Mouse (Mus musculus) liver, embryonic 12.5 days (tissue): ENCODE measurements at regions not wholly inside any gene's neighbourhood (a gene's known extent, or its start where the extent isn't known, plus 50 kb on each side); places are given as distances from the start of the nearest gene placed in this dataset.
A peak's percentile ranks its signal among the peaks of the same experiment; 100 is the strongest.

Source experiments
- ATAC-seq: fragments of 200-750 bp; cut with Nextera tagmentation; 2 replicates; pipeline ENCODE4 v1.8.0; 2017; ENCODE audit warnings: moderate number of reproducible peaks, mild to moderate bottlenecking, moderate library complexity
- H3K27ac ChIP-seq: fragments of 300-500 bp; sonication (generic); 2 replicates; pipeline ENCODE4 v1.5.1; 2016; ENCODE audit warnings: mild to moderate bottlenecking
- H3K27me3 ChIP-seq: fragments of 300-500 bp; sonication (generic); replicated peaks from 2 replicates; pipeline ENCODE4 v1.6.1; 2016; ENCODE audit warnings: mild to moderate bottlenecking, moderate library complexity
- H3K36me3 ChIP-seq: fragments of 300-500 bp; sonication (generic); 2 replicates; pipeline ENCODE4 v1.6.1; 2016; ENCODE audit warnings: mild to moderate bottlenecking, moderate library complexity
- H3K4me1 ChIP-seq: fragments of 300-500 bp; sonication (generic); 2 replicates; pipeline ENCODE4 v1.6.1; 2016
- H3K4me2 ChIP-seq: fragments of 300-500 bp; sonication (generic); 2 replicates; pipeline ENCODE4 v1.6.1; 2016; ENCODE audit warnings: mild to moderate bottlenecking, moderate library complexity
- H3K4me3 ChIP-seq: fragments of 300-500 bp; sonication (generic); 2 replicates; pipeline ENCODE4 v1.5.1; 2016; ENCODE audit warnings: mild to moderate bottlenecking, moderate library complexity
- H3K9ac ChIP-seq: fragments of 300-500 bp; sonication (generic); 2 replicates; pipeline ENCODE4 v1.6.1; 2016; ENCODE audit warnings: mild to moderate bottlenecking, moderate library complexity
- H3K9me3 ChIP-seq: fragments of 300-500 bp; sonication (generic); replicated peaks from 2 replicates; pipeline ENCODE4 v1.6.1; 2016; ENCODE audit warnings: mild to moderate bottlenecking, moderate library complexity
- WGBS: fragments of 180-500 bp; shearing (Covaris S2); methylation state at CpG from one replicate; pipeline ENCODE4 v1.1.7; 2016; ENCODE audit not compliant: insufficient replicate concordance; 5-methylcytosine and 5-hydroxymethylcytosine counted together

DNA sequence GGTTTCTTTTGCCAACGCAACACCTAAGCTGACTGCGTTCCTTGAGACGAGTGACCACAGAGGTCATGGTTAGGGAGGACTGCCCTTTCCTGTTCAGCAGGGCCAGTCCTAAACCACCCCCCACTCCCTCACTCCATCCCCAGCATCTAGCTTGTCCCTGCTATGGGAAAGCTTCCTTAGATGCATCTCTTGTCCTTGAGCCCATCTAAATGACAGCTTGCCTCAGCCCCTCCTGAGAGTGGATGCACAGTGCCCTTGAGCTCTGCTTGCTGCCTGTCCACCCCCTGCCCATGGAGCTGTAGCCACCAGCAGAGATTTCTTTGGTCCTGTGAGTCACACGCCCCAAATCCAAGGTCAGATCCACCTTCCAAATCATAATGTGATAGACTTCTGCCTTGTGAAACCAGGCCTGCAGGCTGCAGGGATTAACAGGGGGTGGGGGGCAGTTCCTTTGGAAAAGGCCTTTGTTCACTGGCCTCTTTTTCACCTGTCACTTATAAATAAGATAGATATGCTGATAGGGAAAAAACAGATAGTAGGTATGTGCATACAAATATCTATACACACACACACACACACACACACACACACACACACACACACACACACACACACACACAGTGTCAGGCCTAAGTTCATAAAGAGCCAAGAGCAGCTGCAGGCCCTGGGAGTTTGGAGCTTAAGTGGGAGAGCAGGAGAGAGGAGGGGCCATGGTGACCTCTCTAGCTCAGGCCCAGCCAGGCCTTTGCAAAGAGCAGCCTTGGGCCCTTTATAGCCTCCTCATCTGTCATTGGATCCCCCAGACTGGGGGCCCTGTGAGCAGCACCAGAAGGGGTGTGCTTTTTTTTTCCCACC lies 56.4 kb upstream of the Adra2c start:
- no peak overlapping the region for H3K4me3 ChIP-seq
- no peaks in the 10 kb centered on the region for H3K4me1 ChIP-seq
- H3K9me3 ChIP-seq, result 0 out of 2 replicates have a peak, but pooled peaks cover 3% of the 10 kb centered on the region
- H3K36me3 ChIP-seq, result no peaks in the 10 kb centered on the region
- H3K27ac ChIP-seq, result no peak overlapping the region
- H3K4me2 ChIP-seq, result no peak overlapping the region
- no peak overlapping the region for H3K9ac ChIP-seq
- WGBS, result 58% methylated on average over 4 of the region's 4 CpGs
- H3K27me3 ChIP-seq, result peaks cover 7% of the 10 kb centered on the region; the same call in 1 of the 2 replicates
- no peak for ATAC-seq

DNA sequence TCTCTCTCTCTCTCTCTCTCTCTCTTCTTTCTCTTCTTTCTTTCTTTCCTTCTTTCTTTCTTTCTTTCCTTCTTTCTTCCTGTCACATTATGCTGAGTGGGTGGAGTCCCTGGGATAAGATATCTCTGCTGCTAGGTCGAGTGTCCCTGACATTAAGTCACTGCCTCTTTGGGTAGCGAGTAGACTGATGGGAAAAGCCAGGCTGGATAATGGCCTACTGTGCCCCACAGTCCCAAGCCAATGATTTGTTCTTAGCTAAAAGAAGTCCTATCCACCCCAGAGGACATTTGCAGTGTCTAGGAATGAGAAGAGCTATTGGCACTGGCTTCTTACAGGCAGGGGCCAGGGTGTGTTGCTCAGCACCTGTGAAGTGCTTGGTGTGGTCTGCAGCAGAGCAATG lies 61.8 kb upstream of the Adra2c start:
- no peak overlapping the region for H3K9ac ChIP-seq
- 28% methylated on average over 2 of the region's 2 CpGs for WGBS
- no peak overlapping the region for H3K4me3 ChIP-seq
- no peak overlapping the region for H3K27ac ChIP-seq
- ATAC-seq, result no peak
- no peaks in the 10 kb centered on the region; the same call in 1 of the 2 replicates for H3K4me1 ChIP-seq
- no peak overlapping the region for H3K4me2 ChIP-seq
- H3K9me3 ChIP-seq, result no peaks in the 10 kb centered on the region
- H3K27me3 ChIP-seq, result peaks cover 19% of the 10 kb centered on the region
- H3K36me3 ChIP-seq, result no peaks in the 10 kb centered on the region

DNA sequence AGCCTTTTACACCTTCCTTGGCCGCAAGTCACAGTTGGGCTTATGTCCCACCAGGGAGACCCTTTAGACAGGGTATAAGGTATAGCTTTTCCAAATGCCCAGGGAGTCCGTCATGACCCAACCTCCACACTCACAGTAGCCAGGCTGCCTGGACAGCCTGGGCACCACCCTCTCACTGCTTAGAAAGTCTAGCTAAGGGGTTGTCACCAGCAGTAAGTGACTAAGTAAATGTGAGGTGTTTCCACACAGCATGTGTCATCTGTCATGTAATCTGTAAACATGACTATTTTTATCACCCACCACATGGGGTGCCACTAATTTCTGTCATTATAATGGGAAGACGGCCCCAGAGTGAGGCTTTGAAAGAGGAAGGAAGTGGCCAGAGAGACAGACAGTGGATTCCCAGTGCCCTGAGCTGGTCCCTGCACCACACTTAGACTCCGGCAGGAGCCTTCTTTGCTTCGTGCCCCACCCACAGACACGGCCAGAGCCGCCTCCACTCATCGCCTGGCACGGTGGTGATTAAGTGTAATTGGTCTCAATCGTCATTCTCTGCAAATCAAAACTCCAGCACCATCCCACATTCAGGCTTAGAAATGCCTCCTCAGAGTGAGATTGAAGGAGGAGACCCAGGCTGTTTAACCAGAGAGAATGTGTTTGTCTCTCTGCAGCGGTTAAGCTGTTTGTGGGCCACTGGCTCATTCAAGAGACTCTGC lies 62.5 kb upstream of the Adra2c start:
- Histone ChIP-seq H3K27me3 (peaks cover 19% of the 10 kb centered on the region), H3K36me3 (no peaks in the 10 kb centered on the region), H3K4me3 (no peak overlapping the region), H3K4me1 (no peaks in the 10 kb centered on the region; the same call in 1 of the 2 replicates), H3K27ac (no peak overlapping the region), H3K4me2 (no peak overlapping the region), H3K9me3 (no peaks in the 10 kb centered on the region), H3K9ac (no peak overlapping the region)
- 34% methylated on average over 11 of the region's 11 CpGs for WGBS
- ATAC-seq, result no peak

DNA sequence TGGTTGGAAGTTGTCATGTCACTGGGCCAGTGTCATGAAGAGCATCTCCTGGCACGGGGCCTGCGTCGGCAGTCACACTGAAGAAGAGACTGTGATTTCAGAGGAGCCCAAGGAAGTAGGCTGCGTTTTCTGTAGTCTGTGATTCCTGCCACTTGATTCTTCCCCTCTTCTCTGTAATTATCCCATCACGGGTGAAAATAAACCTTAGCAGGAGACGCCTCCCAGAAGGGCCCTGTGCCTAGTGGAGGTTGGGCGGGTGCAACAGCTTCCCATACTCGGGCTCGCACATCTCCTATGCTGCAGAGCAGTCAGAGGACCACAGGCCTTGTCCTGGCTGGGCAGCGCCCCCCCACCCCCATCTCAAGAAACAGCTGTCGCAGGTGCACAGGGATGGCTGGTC lies 63.1 kb upstream of the Adra2c start:
- H3K4me1 ChIP-seq, result no peaks in the 10 kb centered on the region; the same call in 1 of the 2 replicates
- peaks cover 19% of the 10 kb centered on the region for H3K27me3 ChIP-seq
- H3K9ac ChIP-seq, result no peak overlapping the region
- H3K4me2 ChIP-seq, result no peak overlapping the region
- no peak for ATAC-seq
- H3K4me3 ChIP-seq, result no peak overlapping the region
- no peak overlapping the region for H3K27ac ChIP-seq
- no peaks in the 10 kb centered on the region for H3K9me3 ChIP-seq
- 75% methylated on average over 11 of the region's 11 CpGs for WGBS
- no peaks in the 10 kb centered on the region for H3K36me3 ChIP-seq

DNA sequence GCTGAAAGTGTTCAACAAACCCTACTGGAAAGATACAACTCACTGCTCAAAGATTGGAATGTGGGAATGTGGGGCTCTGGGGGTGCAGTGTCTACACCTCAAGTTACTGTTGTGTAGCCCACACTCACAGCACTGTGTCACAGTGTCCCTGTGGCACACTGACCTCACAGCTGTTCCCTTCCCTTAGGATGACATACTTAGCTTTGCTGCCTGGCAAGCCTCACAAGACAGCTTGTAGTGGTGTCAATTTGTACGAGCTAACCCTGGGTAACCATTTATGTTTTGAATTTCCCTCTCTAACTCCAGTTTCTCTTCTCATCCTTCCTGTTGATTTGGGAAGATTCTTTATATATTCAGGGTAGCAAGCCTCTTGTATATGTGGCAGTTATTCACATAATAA lies 68.8 kb upstream of the Adra2c start:
- Histone ChIP-seq H3K4me1 (no peaks in the 10 kb centered on the region), H3K36me3 (no peaks in the 10 kb centered on the region), H3K4me3 (no peak overlapping the region), H3K4me2 (no peak overlapping the region), H3K27me3 (peaks cover under 1% of the 10 kb centered on the region), H3K9ac (no peak overlapping the region), H3K9me3 (no peaks in the 10 kb centered on the region), H3K27ac (no peak overlapping the region)
- 81% methylated on average over 1 of the region's 1 CpGs for WGBS
- no peak for ATAC-seq

GRCm38 (mm10) chr5:35204049-35204448 lies 74.1 kb upstream of the Adra2c start:
- no peaks in the 10 kb centered on the region for H3K36me3 ChIP-seq
- 75% methylated on average over 6 of the region's 6 CpGs for WGBS
- H3K9ac ChIP-seq, result no peak overlapping the region
- no peaks in the 10 kb centered on the region for H3K4me1 ChIP-seq
- no peak for ATAC-seq
- H3K4me3 ChIP-seq, result no peak overlapping the region
- no peaks in the 10 kb centered on the region for H3K9me3 ChIP-seq
- no peak overlapping the region for H3K27ac ChIP-seq
- no peak overlapping the region for H3K4me2 ChIP-seq
- H3K27me3 ChIP-seq, result peaks cover 9% of the 10 kb centered on the region

GRCm38 (mm10) chr5:35198468-35198867 lies 79.7 kb upstream of the Adra2c start:
- Histone ChIP-seq H3K4me3 (no peak overlapping the region), H3K27ac (no peak overlapping the region), H3K36me3 (no peaks in the 10 kb centered on the region), H3K9me3 (no peaks in the 10 kb centered on the region), H3K4me2 (no peak overlapping the region), H3K9ac (no peak overlapping the region), H3K4me1 (no peaks in the 10 kb centered on the region), H3K27me3 (peaks cover 12% of the 10 kb centered on the region; the same call in 1 of the 2 replicates)
- WGBS, result 60% methylated on average over 5 of the region's 5 CpGs
- ATAC-seq, result no peak

DNA sequence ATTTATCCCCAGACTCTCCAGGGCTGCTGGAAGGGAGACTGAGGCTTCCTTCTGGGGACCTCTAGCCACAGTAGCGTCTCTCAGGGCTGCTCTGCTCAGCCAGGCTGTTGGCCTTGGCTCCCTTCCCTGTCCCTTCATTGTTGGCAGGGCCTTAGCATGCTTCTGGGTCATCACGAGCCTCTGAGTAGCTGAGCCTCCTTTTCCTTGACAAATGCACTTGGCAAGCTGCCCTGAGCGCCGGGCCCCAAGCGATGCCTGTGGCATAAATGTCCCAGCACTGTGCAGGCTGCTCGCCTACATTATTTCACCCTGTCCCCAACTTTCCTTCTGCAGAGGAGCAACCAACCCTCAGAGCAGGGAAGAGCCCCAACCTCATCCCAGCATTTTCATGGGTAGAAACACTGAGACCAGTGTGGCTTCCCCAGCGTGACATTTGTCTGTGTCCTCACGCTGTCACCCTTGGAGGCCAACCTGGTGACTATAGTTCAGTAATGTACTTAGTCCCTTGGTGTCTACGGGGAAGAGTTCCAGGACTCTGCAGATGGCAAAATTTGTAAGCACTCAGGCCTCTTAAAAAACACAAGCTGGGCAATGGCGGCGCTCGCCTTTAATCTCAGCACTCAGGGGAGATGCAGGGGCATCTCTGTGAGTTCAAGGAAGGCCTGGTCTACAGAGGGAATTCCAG lies 83.7 kb upstream of the Lrpap1 start:
- Histone ChIP-seq H3K4me1 (no peaks in the 10 kb centered on the region), H3K27ac (no peak overlapping the region), H3K9ac (no peak overlapping the region), H3K4me3 (no peak overlapping the region), H3K4me2 (no peak overlapping the region), H3K27me3 (peaks cover 49% of the 10 kb centered on the region), H3K9me3 (no peaks in the 10 kb centered on the region), H3K36me3 (no peaks in the 10 kb centered on the region)
- no peak for ATAC-seq
- WGBS, result 64% methylated on average over 12 of the region's 12 CpGs

DNA sequence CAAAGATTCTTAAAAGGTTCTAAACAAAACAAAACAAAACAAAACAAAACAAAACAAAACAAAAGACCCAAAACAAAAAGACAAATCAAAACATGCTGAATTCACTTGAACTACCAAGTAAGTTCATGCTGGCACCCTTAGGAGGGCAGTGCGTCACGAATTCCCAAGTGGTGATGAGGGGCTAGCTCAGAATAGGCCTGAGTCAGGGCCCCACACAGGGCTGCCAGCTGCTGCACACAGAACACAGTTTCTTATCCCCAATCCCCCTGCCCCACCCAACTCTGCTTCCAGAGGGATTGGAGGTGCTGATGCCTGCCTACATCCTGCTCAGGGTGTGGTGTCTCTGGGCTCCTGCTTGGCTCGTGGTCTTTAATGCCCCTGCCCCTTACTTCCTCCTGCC lies 80.3 kb upstream of the Lrpap1 start:
- Histone ChIP-seq H3K27ac (no peak overlapping the region), H3K4me2 (no peak overlapping the region), H3K4me1 (no peaks in the 10 kb centered on the region), H3K9ac (no peak overlapping the region), H3K27me3 (peaks cover 60% of the 10 kb centered on the region), H3K36me3 (no peaks in the 10 kb centered on the region), H3K4me3 (no peak overlapping the region), H3K9me3 (no peaks in the 10 kb centered on the region)
- ATAC-seq, result no peak
- 49% methylated on average over 3 of the region's 3 CpGs for WGBS

- H3K27ac ChIP-seq, result no peak overlapping the region
- ATAC-seq, result no peak
- peaks cover 61% of the 10 kb centered on the region for H3K27me3 ChIP-seq
- H3K4me3 ChIP-seq, result no peak overlapping the region
- no peak overlapping the region for H3K9ac ChIP-seq
- H3K36me3 ChIP-seq, result no peaks in the 10 kb centered on the region
- no peaks in the 10 kb centered on the region for H3K4me1 ChIP-seq
- no peak overlapping the region for H3K4me2 ChIP-seq
- no peaks in the 10 kb centered on the region for H3K9me3 ChIP-seq
Observed at GRCm38 (mm10) chr5:35185289-35185688, 79.7 kb upstream of the Lrpap1 start.

- H3K9me3 ChIP-seq, result no peaks in the 10 kb centered on the region
- no peak overlapping the region for H3K9ac ChIP-seq
- no peak overlapping the region for H3K4me2 ChIP-seq
- no peak for ATAC-seq
- no peaks in the 10 kb centered on the region for H3K4me1 ChIP-seq
- H3K27me3 ChIP-seq, result peaks cover 74% of the 10 kb centered on the region
- H3K27ac ChIP-seq, result no peak overlapping the region
- WGBS, result 41% methylated on average over 7 of the region's 7 CpGs
- H3K36me3 ChIP-seq, result no peaks in the 10 kb centered on the region
- no peak overlapping the region for H3K4me3 ChIP-seq
Observed at GRCm38 (mm10) chr5:35183418-35183817, 77.9 kb upstream of the Lrpap1 start.

- Histone ChIP-seq H3K36me3 (no peaks in the 10 kb centered on the region), H3K4me2 (no peak overlapping the region), H3K4me1 (peaks cover 14% of the 10 kb centered on the region), H3K27me3 (peaks cover 39% of the 10 kb centered on the region), H3K9ac (no peak overlapping the region), H3K9me3 (no peaks in the 10 kb centered on the region), H3K27ac (no peak overlapping the region), H3K4me3 (no peak overlapping the region)
- ATAC-seq, result peak; percentile 14; the same call in 1 of the 2 replicates
- 54% methylated on average over 4 of the region's 4 CpGs for WGBS
Observed at GRCm38 (mm10) chr5:35177332-35177731, 71.8 kb upstream of the Lrpap1 start.
